Mouse (Mus musculus) olfactory bulb, adult 2 months (tissue): ENCODE data around the gene Naglu.

Experiments
- CTCF ChIP-seq: fragments of 200-500 bp; IDR thresholded peaks from 2 replicates; pipeline ENCODE4 v1.5.1; 2012; ENCODE audit warnings: low read depth, mild to moderate bottlenecking, low read length, moderate library complexity; ENCODE audit not compliant: insufficient read depth
- POLR2A ChIP-seq: fragments of 200-500 bp; IDR thresholded peaks from 2 replicates; pipeline ENCODE4 v1.6.1; 2012; ENCODE audit warnings: mild to moderate bottlenecking, low read depth, low read length, moderate library complexity; ENCODE audit not compliant: insufficient read depth

GRCm38 (mm10) chr11:101029320-101029719, 40.5 kb upstream of the Naglu start:
- no peak for TF ChIP-seq CTCF
- no peak for TF ChIP-seq POLR2A
